Mouse (Mus musculus) gonadal fat pad, adult 2 months (tissue): ENCODE measurements around the gene Itgam. TPM values are rescaled to one million over a fixed set of nuclear protein-coding genes. Genes with fewer than 3 reads are reported as not detected.

Experiments
- DNase-seq: peaks from one replicate; pipeline ENCODE4 v3.0.0-alpha.2; 2012; ENCODE audit warnings: low read depth
- polyA plus RNA-seq: library from polyadenylated mRNA; depleted of rRNA; stranded (reverse); fragments of >200 nt; gene quantifications from 2 replicates; pipeline ENCODE4 v1.2.3, GENCODE M21; 2012

The Itgam gene
- polyA plus RNA-seq, 1 experiment: 17.3 TPM

- no peak for DNase-seq
Measured at GRCm38 (mm10) chr7:128056917-128057444, 5.5 kb upstream of the Itgam start.

GRCm38 (mm10) chr7:128057860-128058259 is 4.6 kb upstream of the Itgam start:
- DNase-seq: no peak

GRCm38 (mm10) chr7:128058576-128058975 is 3.9 kb upstream of the Itgam start:
- no peak for DNase-seq

GRCm38 (mm10) chr7:128059091-128059490 is 3.3 kb upstream of the Itgam start:
- DNase-seq: no peak

GRCm38 (mm10) chr7:128063211-128063781 is 856 bp downstream of the Itgam start:
- no peak for DNase-seq

- DNase-seq: no peak
Measured at GRCm38 (mm10) chr7:128065547-128065946, 3.1 kb downstream of the Itgam start.

GRCm38 (mm10) chr7:128067847-128068246 is 5.4 kb downstream of the Itgam start:
- DNase-seq: no peak

GRCm38 (mm10) chr7:128069844-128070243 is 7.4 kb downstream of the Itgam start:
- DNase-seq: no peak

- no peak for DNase-seq
Measured at GRCm38 (mm10) chr7:128071816-128072215, 9.4 kb downstream of the Itgam start.

GRCm38 (mm10) chr7:128080012-128080411 is 17.6 kb downstream of the Itgam start:
- no peak for DNase-seq

- no peak for DNase-seq
Measured at GRCm38 (mm10) chr7:128089141-128089540, 26.7 kb downstream of the Itgam start.

- DNase-seq: no peak
Measured at GRCm38 (mm10) chr7:128098135-128098534, 35.7 kb downstream of the Itgam start.

GRCm38 (mm10) chr7:128100742-128101357 is 38.4 kb downstream of the Itgam start:
- DNase-seq: no peak

- no peak for DNase-seq
Measured at GRCm38 (mm10) chr7:128105246-128105645, 42.8 kb downstream of the Itgam start.

GRCm38 (mm10) chr7:128107462-128107861 is 45.0 kb downstream of the Itgam start:
- no peak for DNase-seq

- DNase-seq: no peak
Measured at GRCm38 (mm10) chr7:128110314-128110713, 47.9 kb downstream of the Itgam start.

- no peak for DNase-seq
Measured at GRCm38 (mm10) chr7:128112131-128112530, 49.7 kb downstream of the Itgam start.

- DNase-seq: no peak
Measured at GRCm38 (mm10) chr7:128114371-128115105, 52.1 kb downstream of the Itgam start.

- DNase-seq: no peak
Measured at GRCm38 (mm10) chr7:128115211-128115958, 52.9 kb downstream of the Itgam start.

- no peak for DNase-seq
Measured at GRCm38 (mm10) chr7:128116396-128116795, 54.0 kb downstream of the Itgam start.

GRCm38 (mm10) chr7:128119726-128120490 is 57.5 kb downstream of the Itgam start:
- DNase-seq: no peak
